Mouse (Mus musculus) forebrain, embryonic 15.5 days (tissue): ENCODE data around the gene Gnat1. TPM values are rescaled to one million over a fixed set of nuclear protein-coding genes. Genes with fewer than 3 reads are reported as not detected.
A peak's percentile ranks its signal among the peaks of the same experiment; 100 is the strongest.

Experiments
- ATAC-seq: fragments of 200-750 bp; cut with Nextera tagmentation; replicated peaks from 2 replicates; pipeline ENCODE4 v1.8.0; 2017; ENCODE audit warnings: mild to moderate bottlenecking, moderate TSS enrichment, moderate library complexity
- H3K27ac ChIP-seq: fragments of 300-500 bp; sonication (generic); replicated peaks from 2 replicates; pipeline ENCODE4 v1.5.1; 2015; ENCODE audit warnings: mild to moderate bottlenecking, inconsistent platforms
- H3K27me3 ChIP-seq: fragments of 300-500 bp; sonication (generic); 2 replicates; pipeline ENCODE4 v1.6.1; 2015; ENCODE audit warnings: inconsistent platforms
- H3K36me3 ChIP-seq: fragments of 300-500 bp; sonication (generic); 2 replicates; pipeline ENCODE4 v1.6.1; 2015; ENCODE audit warnings: mild to moderate bottlenecking, inconsistent platforms
- H3K4me1 ChIP-seq: fragments of 300-500 bp; sonication (generic); 2 replicates; pipeline ENCODE4 v1.6.1; 2015; ENCODE audit warnings: inconsistent platforms
- H3K4me2 ChIP-seq: fragments of 300-500 bp; sonication (generic); replicated peaks from 2 replicates; pipeline ENCODE4 v1.6.1; 2015; ENCODE audit warnings: mild to moderate bottlenecking, inconsistent platforms
- H3K4me3 ChIP-seq: fragments of 300-500 bp; sonication (generic); 2 replicates; pipeline ENCODE4 v1.5.1; 2015; ENCODE audit warnings: mild to moderate bottlenecking, inconsistent platforms
- H3K9ac ChIP-seq: fragments of 300-500 bp; sonication (generic); replicated peaks from 2 replicates; pipeline ENCODE4 v1.6.1; 2015; ENCODE audit warnings: mild to moderate bottlenecking, inconsistent platforms
- H3K9me3 ChIP-seq: fragments of 300-500 bp; sonication (generic); 2 replicates; pipeline ENCODE4 v1.6.1; 2016; ENCODE audit warnings: inconsistent platforms
- WGBS: fragments of 180-500 bp; shearing (Covaris S2); methylation state at CpG from one replicate; pipeline ENCODE4 v1.1.7; 2015; ENCODE audit warnings: mixed read lengths; 5-methylcytosine and 5-hydroxymethylcytosine counted together
- polyA plus RNA-seq: library from polyadenylated mRNA; unstranded; fragments of >200 nt; fragmentation: Nextera tagmentation; extraction: Ambion mirVana; gene quantifications from 2 replicates; pipeline ENCODE4 v1.2.1, GENCODE M21; 2015

Gnat1 gene
- polyA plus RNA-seq, 1 experiment from 2014 or later = 1.8 TPM

DNA sequence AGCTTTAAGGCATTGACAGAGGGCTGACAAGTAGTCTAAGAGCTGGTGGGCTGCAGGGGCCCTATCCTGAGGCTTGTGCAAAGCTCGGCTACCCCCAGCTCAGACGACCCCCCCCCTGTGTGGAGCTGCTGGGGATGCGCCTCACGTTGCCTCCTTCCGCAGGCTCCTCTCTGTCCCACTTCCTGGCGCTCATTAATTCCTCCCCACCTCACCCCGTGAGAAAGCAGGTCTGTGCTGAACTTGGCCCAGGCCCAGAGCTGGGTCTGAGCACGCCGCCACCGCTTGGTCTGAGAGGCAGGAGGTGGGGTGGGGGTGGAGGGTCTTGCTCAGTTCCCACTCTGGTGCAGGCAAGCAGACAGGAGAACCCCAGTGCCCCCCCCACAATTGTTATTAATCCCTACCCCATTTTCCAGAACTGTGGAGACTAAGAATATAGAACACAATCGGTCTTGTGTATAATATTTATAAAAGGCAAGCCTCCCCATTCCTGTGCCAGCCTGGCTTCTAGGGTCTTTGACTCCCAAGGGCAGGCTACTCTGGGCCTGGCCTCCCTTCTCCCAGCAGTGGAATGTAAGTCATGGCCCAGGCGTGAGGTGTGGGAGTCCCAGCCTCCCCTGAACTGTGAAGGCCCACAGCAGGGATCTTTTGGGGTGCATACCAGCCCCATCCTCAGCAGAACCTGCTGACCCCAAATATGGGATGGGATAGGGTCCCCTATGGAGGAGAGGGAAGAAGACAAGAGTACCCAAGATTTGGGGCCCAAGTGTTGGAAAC is 28.6 kb downstream of the Gnat1 start:
- 10% methylated on average over 12 of the region's 12 CpGs for WGBS
- no peaks in the 10 kb centered on the region for H3K27me3 ChIP-seq
- peaks cover 20% of the 10 kb centered on the region for H3K4me1 ChIP-seq
- peak overlapping the region; percentile 51 for H3K27ac ChIP-seq
- H3K4me3 ChIP-seq = no peak overlapping the region
- no peak overlapping the region for H3K4me2 ChIP-seq
- no peaks in the 10 kb centered on the region for H3K36me3 ChIP-seq
- peak; percentile 80 for ATAC-seq
- H3K9me3 ChIP-seq = no peaks in the 10 kb centered on the region
- peak overlapping the region; percentile 12; the same call in 1 of the 2 replicates for H3K9ac ChIP-seq

DNA sequence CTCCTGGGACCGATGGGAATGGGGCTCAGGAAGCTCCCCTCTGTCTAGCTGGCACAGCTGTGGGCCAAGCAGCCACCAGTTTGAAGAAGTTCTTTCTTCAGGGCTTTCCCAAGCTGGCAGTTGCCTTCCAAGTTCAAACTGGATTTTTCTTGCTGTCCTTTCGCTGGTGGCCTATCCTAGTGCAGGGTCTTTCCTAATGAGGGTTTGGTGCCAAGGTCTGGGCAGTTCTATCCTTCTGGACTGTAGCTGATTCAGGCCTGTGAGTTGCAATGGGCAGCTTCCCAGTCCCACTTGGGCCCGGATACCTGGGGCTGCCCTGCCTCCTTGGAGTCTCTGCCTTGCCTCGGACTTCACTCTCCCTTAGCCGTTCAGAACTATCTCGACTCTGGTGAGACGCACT is 29.3 kb downstream of the Gnat1 start:
- Histone ChIP-seq H3K9ac (no peak overlapping the region), H3K4me1 (peaks cover 22% of the 10 kb centered on the region), H3K4me2 (no peak overlapping the region), H3K36me3 (no peaks in the 10 kb centered on the region), H3K9me3 (no peaks in the 10 kb centered on the region), H3K27ac (peak overlapping the region; percentile 51), H3K4me3 (no peak overlapping the region), H3K27me3 (no peaks in the 10 kb centered on the region)
- 58% methylated on average over 7 of the region's 7 CpGs for WGBS
- 0 out of 2 replicates have a peak, but pooled peaks have one; percentile 28 for ATAC-seq

DNA sequence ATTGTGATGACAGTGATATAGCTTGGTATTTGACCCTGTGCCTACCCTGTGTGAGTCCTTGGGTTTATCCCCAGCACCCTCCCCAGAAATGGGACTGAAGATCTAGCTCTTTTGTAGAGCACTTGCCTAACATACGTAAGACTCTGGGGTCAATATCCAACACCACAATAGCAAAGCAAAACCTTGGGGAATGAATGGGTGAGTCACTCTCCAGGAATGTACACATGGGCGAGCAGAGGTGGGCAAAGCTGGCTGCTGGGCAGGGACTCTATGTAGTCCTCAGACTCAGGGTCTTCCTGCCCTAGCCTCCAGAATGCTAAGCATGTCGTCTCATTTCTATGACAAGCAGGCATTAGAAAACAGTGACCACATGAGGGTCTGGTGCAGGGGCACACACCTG is 30.7 kb downstream of the Gnat1 start:
- 67% methylated on average over 3 of the region's 3 CpGs for WGBS
- no peak for ATAC-seq

DNA sequence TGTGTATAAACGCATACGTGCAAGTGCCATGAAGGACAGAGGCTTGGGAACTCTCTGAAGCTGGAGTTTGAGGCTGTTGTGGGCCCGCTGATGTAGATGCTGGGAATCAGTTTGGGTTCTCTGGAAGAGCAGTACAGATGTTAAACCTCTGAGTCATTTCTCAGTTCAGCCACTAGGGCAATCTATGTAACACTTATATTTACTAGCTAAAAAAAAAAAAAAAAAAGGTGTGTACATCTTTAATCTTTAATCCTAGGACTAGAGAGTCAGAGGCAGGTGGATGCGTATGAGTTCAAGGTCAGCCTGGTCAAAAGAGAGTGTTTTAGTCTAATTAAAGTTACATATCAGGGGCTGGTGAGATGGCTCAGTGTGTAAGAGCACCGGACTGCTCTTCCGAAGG is 32.5 kb downstream of the Gnat1 start:
- Histone ChIP-seq H3K4me3 (no peak overlapping the region), H3K9me3 (no peaks in the 10 kb centered on the region), H3K27ac (no peak overlapping the region), H3K27me3 (no peaks in the 10 kb centered on the region), H3K36me3 (no peaks in the 10 kb centered on the region), H3K4me1 (peaks cover 34% of the 10 kb centered on the region), H3K9ac (no peak overlapping the region), H3K4me2 (no peak overlapping the region)
- ATAC-seq = no peak
- WGBS = 86% methylated on average over 6 of the region's 6 CpGs

More for the DNA sequence above, 30.7 kb downstream of the Gnat1 start:
- no peak overlapping the region for H3K9ac ChIP-seq
- H3K4me1 ChIP-seq = peaks cover 34% of the 10 kb centered on the region
- H3K27me3 ChIP-seq = no peaks in the 10 kb centered on the region
- no peak overlapping the region for H3K4me3 ChIP-seq
- no peak overlapping the region for H3K4me2 ChIP-seq
- no peaks in the 10 kb centered on the region for H3K9me3 ChIP-seq
- no peaks in the 10 kb centered on the region for H3K36me3 ChIP-seq
- H3K27ac ChIP-seq = no peak overlapping the region

DNA sequence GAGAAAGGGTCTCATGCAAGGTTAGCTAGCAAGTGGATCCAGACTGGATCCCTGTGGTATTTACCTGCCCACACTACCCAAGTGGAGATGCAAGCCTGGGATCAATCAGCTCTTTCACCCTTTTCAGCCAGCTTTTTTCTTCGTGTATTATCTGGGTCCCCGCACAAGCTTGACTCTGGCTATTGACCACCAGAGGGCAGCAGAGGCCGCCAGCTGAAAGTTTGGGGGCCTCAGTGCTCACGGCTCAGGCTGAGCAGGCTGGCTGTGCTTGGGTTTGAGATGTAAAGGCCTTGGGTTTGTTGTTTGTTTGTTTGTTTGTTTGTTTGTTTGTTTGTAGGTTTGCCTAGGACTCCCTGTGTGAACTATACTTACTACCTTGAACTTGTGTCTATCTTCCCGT is 33.9 kb downstream of the Gnat1 start:
- H3K27me3 ChIP-seq = no peaks in the 10 kb centered on the region
- H3K36me3 ChIP-seq = no peaks in the 10 kb centered on the region
- WGBS = 9% methylated on average over 5 of the region's 5 CpGs
- no peak overlapping the region for H3K4me2 ChIP-seq
- no peak overlapping the region for H3K27ac ChIP-seq
- peaks cover 21% of the 10 kb centered on the region for H3K4me1 ChIP-seq
- H3K9ac ChIP-seq = no peak overlapping the region
- peak; percentile 71 for ATAC-seq
- no peaks in the 10 kb centered on the region for H3K9me3 ChIP-seq
- no peak overlapping the region for H3K4me3 ChIP-seq

DNA sequence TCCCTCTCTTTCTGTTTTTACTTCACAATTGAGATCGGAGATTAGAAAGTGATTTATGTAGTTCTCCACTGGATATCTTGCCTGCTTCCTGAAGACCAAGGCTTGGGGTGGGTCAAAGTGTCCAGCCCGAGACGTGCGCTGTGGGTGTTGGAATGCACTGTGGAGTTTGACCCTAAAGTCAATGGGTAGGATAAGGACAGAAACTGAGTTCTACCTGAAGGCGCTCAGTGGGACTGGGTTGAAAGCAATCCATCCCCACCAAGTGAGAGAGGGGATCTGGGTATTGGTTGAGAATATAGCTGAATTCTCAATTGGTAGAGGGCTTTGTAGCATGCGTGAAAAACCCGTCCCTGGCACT is 34.4 kb downstream of the Gnat1 start:
- peak overlapping the region; percentile 59; the same call in 1 of the 2 replicates for H3K9ac ChIP-seq
- H3K9me3 ChIP-seq = no peaks in the 10 kb centered on the region
- H3K36me3 ChIP-seq = no peaks in the 10 kb centered on the region
- H3K27me3 ChIP-seq = no peaks in the 10 kb centered on the region
- ATAC-seq = no peak
- peak overlapping the region; percentile 55 for H3K4me2 ChIP-seq
- no peak overlapping the region for H3K27ac ChIP-seq
- peaks cover 16% of the 10 kb centered on the region for H3K4me1 ChIP-seq
- no peak overlapping the region for H3K4me3 ChIP-seq
- 61% methylated on average over 7 of the region's 7 CpGs for WGBS

DNA sequence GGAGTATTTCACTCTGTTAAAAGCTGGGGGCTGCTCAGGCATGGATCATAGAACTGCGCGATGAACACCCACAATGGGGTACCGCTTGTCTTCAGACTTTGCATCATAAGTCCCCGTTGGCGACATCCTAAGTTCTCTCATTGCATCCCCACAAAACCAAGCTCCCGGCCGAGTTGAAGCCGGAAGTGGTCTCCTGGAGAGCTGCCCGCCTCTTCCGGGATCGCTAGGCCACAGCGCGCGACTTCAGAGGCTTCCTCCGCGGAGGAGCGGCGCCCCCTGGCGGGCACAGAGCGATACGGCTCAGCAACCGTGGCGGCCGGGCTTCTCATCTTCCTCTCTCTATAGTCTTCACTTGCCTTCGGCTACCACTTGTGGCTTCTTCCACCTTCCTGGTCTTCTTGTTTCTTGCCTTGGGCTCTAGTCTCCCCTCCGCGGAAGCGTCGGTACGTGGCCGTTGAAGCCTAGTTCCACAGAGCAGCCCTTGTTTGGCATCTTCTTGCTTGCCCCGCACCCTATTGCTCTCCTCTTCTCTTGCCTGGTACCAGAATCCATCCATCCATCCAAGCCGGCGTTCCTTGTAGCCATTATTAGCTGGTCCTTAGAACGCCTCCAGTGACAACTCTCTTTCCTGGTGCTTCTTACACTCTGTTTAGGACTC is 34.9 kb downstream of the Gnat1 start:
- peak; percentile 71 for ATAC-seq
- Histone ChIP-seq H3K9me3 (no peaks in the 10 kb centered on the region), H3K36me3 (no peaks in the 10 kb centered on the region), H3K4me3 (peak overlapping the region; percentile 41), H3K9ac (peak overlapping the region; percentile 59), H3K27ac (peak overlapping the region; percentile 54), H3K4me2 (peak overlapping the region; percentile 55), H3K27me3 (no peaks in the 10 kb centered on the region), H3K4me1 (peaks cover 14% of the 10 kb centered on the region)
- 4% methylated on average over 35 of the region's 35 CpGs for WGBS

DNA sequence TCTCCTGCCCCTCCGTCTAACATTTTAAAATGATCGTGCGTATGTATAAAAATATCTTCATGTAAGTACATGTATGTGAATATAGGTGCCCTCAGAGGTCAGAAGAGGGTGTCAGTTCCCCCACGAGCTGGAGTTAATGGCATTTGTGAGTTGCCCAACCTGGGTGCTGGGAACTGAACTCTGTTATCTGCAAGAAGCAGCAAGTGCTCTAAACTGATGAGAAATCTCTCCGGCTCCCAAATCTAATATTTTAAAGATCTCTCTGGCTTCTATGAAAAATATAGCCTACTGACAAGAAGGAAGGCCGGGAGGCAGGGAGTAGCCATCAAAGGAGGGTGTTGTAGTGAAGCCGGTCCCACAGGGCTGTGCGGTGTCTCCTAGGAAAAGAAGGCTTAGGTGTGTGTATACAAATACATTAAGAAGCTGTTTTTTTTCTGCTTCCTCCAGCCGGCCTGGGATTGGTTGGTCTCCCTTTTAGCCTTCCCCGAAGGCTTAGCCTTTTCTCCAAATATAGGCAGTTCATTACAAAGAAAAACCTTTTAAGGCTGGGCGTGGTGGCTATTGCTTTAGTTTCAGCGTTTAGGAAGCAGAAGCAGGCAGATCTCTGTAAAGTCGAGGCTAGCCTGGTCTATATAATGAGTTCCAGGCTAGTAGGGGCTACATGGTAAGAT is 35.8 kb downstream of the Gnat1 start:
- Histone ChIP-seq H3K27ac (no peak overlapping the region), H3K9me3 (no peaks in the 10 kb centered on the region), H3K27me3 (no peaks in the 10 kb centered on the region), H3K36me3 (no peaks in the 10 kb centered on the region), H3K4me1 (peaks cover 14% of the 10 kb centered on the region), H3K9ac (no peak overlapping the region; the same call in 1 of the 2 replicates), H3K4me2 (no peak overlapping the region), H3K4me3 (no peak overlapping the region)
- WGBS = 95% methylated on average over 13 of the region's 13 CpGs
- ATAC-seq = no peak

DNA sequence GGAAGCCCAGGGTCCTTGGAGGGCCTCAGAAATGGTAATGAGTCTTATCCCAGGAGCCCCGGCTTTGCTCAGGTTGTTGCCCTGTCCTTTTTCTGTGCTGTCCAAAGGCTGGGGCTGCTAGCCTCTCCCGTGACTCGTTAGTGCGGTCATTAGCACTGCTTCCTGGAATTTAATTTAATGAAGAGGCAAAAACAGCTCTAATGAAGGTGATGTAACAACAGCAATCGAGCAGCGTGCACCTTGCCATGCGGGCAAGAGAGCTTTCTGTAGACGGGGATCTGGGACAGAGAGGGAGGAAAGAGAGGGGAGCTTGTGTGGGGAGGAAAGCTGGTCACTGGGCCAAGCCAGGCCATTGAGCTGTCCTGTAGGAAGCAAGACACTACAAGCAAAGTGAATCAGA is 37.8 kb downstream of the Gnat1 start:
- WGBS = 12% methylated on average over 8 of the region's 8 CpGs
- no peaks in the 10 kb centered on the region for H3K27me3 ChIP-seq
- no peak overlapping the region for H3K27ac ChIP-seq
- H3K4me1 ChIP-seq = peaks cover 23% of the 10 kb centered on the region
- no peak overlapping the region for H3K4me2 ChIP-seq
- H3K36me3 ChIP-seq = no peaks in the 10 kb centered on the region
- no peak for ATAC-seq
- H3K9ac ChIP-seq = no peak overlapping the region
- H3K9me3 ChIP-seq = no peaks in the 10 kb centered on the region
- H3K4me3 ChIP-seq = no peak overlapping the region

DNA sequence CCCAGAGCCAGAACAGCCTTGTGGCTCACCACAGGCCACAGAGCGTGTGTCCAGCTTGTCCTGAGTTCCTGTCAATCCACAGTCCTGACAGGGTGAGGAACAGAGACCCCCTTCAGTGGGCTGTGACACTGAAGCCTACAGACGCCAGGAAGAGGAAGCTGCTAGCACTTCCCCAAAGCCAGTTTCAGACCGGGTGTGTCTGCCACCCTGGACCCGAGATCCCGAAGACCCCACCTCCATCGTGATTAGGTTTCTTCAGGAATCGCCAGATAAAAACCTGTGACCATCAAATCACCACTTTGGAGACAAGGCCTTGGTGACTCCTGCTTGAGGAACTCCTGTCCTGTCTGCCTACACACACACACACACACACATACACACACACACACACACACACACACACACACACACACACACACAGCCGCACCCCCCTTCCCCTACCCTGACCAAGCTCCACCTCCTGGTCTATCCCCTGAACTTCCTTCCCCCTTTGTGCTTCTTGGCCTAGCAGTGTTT is 39.2 kb downstream of the Gnat1 start:
- peaks cover 23% of the 10 kb centered on the region for H3K4me1 ChIP-seq
- no peak for ATAC-seq
- WGBS = 45% methylated on average over 8 of the region's 8 CpGs

DNA sequence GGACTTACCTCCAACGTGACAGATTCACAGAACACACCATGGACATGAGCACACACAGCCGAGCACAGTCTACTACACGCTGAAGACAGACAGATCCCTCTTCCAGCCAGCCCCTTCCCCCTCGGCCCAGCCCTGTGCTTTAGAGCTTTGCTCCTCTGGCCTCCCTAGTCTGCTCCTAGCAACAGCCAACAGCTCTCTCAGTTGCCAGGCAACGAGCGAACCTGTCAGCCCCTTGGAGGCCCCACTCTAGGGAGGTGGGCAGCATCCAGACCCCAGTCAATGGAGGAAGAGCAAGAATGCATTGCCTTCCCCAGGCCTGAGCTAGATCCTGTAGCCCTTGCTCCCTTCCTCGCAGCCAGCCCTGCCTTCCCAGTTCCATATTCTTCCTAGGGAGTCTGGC is 42.4 kb downstream of the Gnat1 start:
- H3K4me3 ChIP-seq = no peak overlapping the region
- peaks cover 35% of the 10 kb centered on the region for H3K4me1 ChIP-seq
- 4% methylated on average over 7 of the region's 7 CpGs for WGBS
- peak; percentile 27; the same call in 1 of the 2 replicates for ATAC-seq
- H3K36me3 ChIP-seq = no peaks in the 10 kb centered on the region
- H3K27me3 ChIP-seq = no peaks in the 10 kb centered on the region
- peak overlapping the region; percentile 69 for H3K27ac ChIP-seq
- peak overlapping the region; percentile 5; the same call in 1 of the 2 replicates for H3K9ac ChIP-seq
- peak overlapping the region; percentile 9 for H3K4me2 ChIP-seq
- no peaks in the 10 kb centered on the region for H3K9me3 ChIP-seq

More for the DNA sequence above, 39.2 kb downstream of the Gnat1 start:
- Histone ChIP-seq H3K4me3 (no peak overlapping the region), H3K9ac (no peak overlapping the region), H3K9me3 (no peaks in the 10 kb centered on the region), H3K27ac (no peak overlapping the region), H3K27me3 (no peaks in the 10 kb centered on the region), H3K36me3 (no peaks in the 10 kb centered on the region), H3K4me2 (no peak overlapping the region)
